Mouse (Mus musculus) c-Kit-positive CD71-negative TER-119-negative erythroid progenitor cells, embryonic 14.5 days (primary cell): ENCODE results near the gene Serpina3m.
"Not testable (repeated sequence)": the region's sequence is repeated elsewhere in the genome, so short reads cannot be mapped to it uniquely, and the experiment has no call there.

Source experiments
- DNase-seq: peaks from one replicate; pipeline ENCODE4 v3.0.0-alpha.2; 2013; ENCODE audit warnings: low read depth

Serpina3m gene

GRCm38 (mm10) chr12:104338226-104338625 is at the start of gene Serpina3m, which contains the start of gene Serpina3k:
TSS of gene Serpina3m (plus strand) at chr12:104338486.
TSS of gene Serpina3k (plus strand) at chr12:104338486.
- DNase-seq = not testable (repeated sequence)

GRCm38 (mm10) chr12:104289872-104290271 is 48.4 kb upstream of the Serpina3m start:
- no peak for DNase-seq

- no peak for DNase-seq
These were observed 44.3 kb upstream of the Serpina3m start for GRCm38 (mm10) chr12:104293963-104294362.

- no peak for DNase-seq
These were observed 40.2 kb upstream of the Serpina3m start for GRCm38 (mm10) chr12:104298049-104298448.

GRCm38 (mm10) chr12:104305991-104306390 is 32.3 kb upstream of the Serpina3m start:
- DNase-seq = no peak

- DNase-seq = no peak
These were observed 24.0 kb upstream of the Serpina3m start, which contains the start of gene Serpina3j for GRCm38 (mm10) chr12:104314253-104314652. TSS of gene Serpina3j (plus strand) at chr12:104314553.

- no peak for DNase-seq
These were observed 15.8 kb upstream of the Serpina3m start for GRCm38 (mm10) chr12:104322454-104322853.

- no peak for DNase-seq
These were observed 6.6 kb upstream of the Serpina3m start for GRCm38 (mm10) chr12:104331701-104332100.

GRCm38 (mm10) chr12:104336873-104337272 is 1.4 kb upstream of the Serpina3m start:
- not testable (repeated sequence) for DNase-seq

GRCm38 (mm10) chr12:104338705-104339104 is 419 bp downstream of the Serpina3m start:
- DNase-seq = no peak

GRCm38 (mm10) chr12:104342489-104342888 is 4.2 kb downstream of the Serpina3m start:
- DNase-seq = not testable (repeated sequence)

- DNase-seq = no peak
These were observed 6.9 kb downstream of the Serpina3m start for GRCm38 (mm10) chr12:104345181-104345580.

GRCm38 (mm10) chr12:104345707-104346106 is 7.4 kb downstream of the Serpina3m start:
- no peak for DNase-seq

- no peak for DNase-seq
These were observed 8.8 kb downstream of the Serpina3m start for GRCm38 (mm10) chr12:104347091-104347490.

GRCm38 (mm10) chr12:104351812-104352211 is 13.5 kb downstream of the Serpina3m start:
- DNase-seq = not testable (repeated sequence)

- DNase-seq = no peak
These were observed 17.7 kb downstream of the Serpina3m start for GRCm38 (mm10) chr12:104356006-104356405.

GRCm38 (mm10) chr12:104369986-104370385 is 31.7 kb downstream of the Serpina3m start:
- no peak for DNase-seq

GRCm38 (mm10) chr12:104377179-104377578 is 38.9 kb downstream of the Serpina3m start:
- DNase-seq = not testable (repeated sequence)

GRCm38 (mm10) chr12:104378351-104378750 is 40.1 kb downstream of the Serpina3m start:
- not testable (repeated sequence) for DNase-seq

GRCm38 (mm10) chr12:104378815-104379214 is 40.5 kb downstream of the Serpina3m start:
- DNase-seq = not testable (repeated sequence)

- no peak for DNase-seq
These were observed 41.6 kb downstream of the Serpina3m start for GRCm38 (mm10) chr12:104379856-104380255.

GRCm38 (mm10) chr12:104381071-104381604 is 42.9 kb downstream of the Serpina3m start:
- not testable (repeated sequence) for DNase-seq

- not testable (repeated sequence) for DNase-seq
These were observed 47.7 kb downstream of the Serpina3m start for GRCm38 (mm10) chr12:104385987-104386386.

GRCm38 (mm10) chr12:104386878-104387277 is 48.6 kb downstream of the Serpina3m start:
- DNase-seq = not testable (repeated sequence)
